In genomic region chr1:87436583-87436982, GRCm38 (mm10) we compare ENCODE assay signal across 26 mouse cellular contexts. TPM values are rescaled to one million over a fixed set of nuclear protein-coding genes. Genes with fewer than 3 reads are reported as not detected.
"Had no signal": no experiment of that assay in that cellular context is flagged by ENCODE, and none has a peak within 500 bp of the region (broad histone marks: within the 10 kb centered on the region; RNA-seq: fewer than 3 reads in every experiment).

No protein-coding gene starts in this region.

- H3K4me1 ChIP-seq: lung, embryonic 15.5 days; midbrain, embryonic 10.5 days; neural tube, embryonic 13.5 days; neural tube, embryonic 15.5 days had no signal

- ATAC-seq: lung, postnatal 0 days; midbrain, embryonic 16.5 days had no signal

- H3K4me2 ChIP-seq: lung, embryonic 15.5 days; neural tube, embryonic 13.5 days; neural tube, embryonic 15.5 days had no signal

- H3K27me3 ChIP-seq: lung, embryonic 15.5 days; neural tube, embryonic 13.5 days; neural tube, embryonic 15.5 days had no signal

- H3K4me3 ChIP-seq: lung, embryonic 15.5 days; midbrain, embryonic 10.5 days; myocyte; neural tube, embryonic 13.5 days; neural tube, embryonic 15.5 days had no signal

- DNase-seq: lung, adult 2 months; lung, postnatal 14 days; lung, postnatal 4 days; midbrain, embryonic 14.5 days; retina, postnatal 1 day; right cerebral cortex, adult 18-20 months; right cerebral cortex, postnatal 25 days; right cerebral cortex, postnatal 4 days; spleen, adult 18-20 months; thymus, adult 18-20 months; thymus, postnatal 14 days; thymus, postnatal 36 days had no signal

- H3K9ac ChIP-seq: liver, embryonic 14.5 days; lung, embryonic 15.5 days; neural tube, embryonic 13.5 days; neural tube, embryonic 15.5 days had no signal

- H3K9me3 ChIP-seq: lung, embryonic 15.5 days; midbrain, embryonic 10.5 days; neural tube, embryonic 13.5 days; neural tube, embryonic 15.5 days had no signal

- H3K27ac ChIP-seq: liver, embryonic 14.5 days; lung, embryonic 15.5 days; midbrain, embryonic 10.5 days; neural tube, embryonic 13.5 days; neural tube, embryonic 15.5 days had no signal

RNA-seq across cellular contexts. Expression of gene Snorc, which starts 33.5 kb away (rescaled TPM):
- total RNA-seq: megakaryocyte, adult 5-6 weeks; megakaryocyte-erythroid progenitor cell, adult 5-6 weeks had no signal
- polyA plus RNA-seq: liver, embryonic 14.5 days; liver, embryonic 16.5 days; lung, embryonic 15.5 days; lung, postnatal 0 days; midbrain, embryonic 10.5 days; midbrain, embryonic 14.5 days; myocyte; neural tube, embryonic 11.5 days; small intestine, adult 2 months; stomach, embryonic 16.5 days had no signal

RNA-seq across cellular contexts. Expression of gene Kcnj13, which starts 42.1 kb away (rescaled TPM):
- total RNA-seq: megakaryocyte, adult 5-6 weeks; megakaryocyte-erythroid progenitor cell, adult 5-6 weeks had no signal
- polyA plus RNA-seq: liver, embryonic 14.5 days; neural tube, embryonic 11.5 days had no signal
